Mouse (Mus musculus) regulatory T cell (primary cell): Measurements from ENCODE around the gene A4galt.
"Not testable (repeated sequence)": the region's sequence is repeated elsewhere in the genome, so short reads cannot be mapped to it uniquely, and the experiment has no call there.

Experiments
- in situ Hi-C: fragments of 300-600 bp; cut with MboI, MseI; formaldehyde crosslinking; loops from one replicate; pipeline ENCODE4 v1.15.1; 2025; ENCODE audit warnings: high pct_unique_total_duplicates

Gene A4galt

DNA sequence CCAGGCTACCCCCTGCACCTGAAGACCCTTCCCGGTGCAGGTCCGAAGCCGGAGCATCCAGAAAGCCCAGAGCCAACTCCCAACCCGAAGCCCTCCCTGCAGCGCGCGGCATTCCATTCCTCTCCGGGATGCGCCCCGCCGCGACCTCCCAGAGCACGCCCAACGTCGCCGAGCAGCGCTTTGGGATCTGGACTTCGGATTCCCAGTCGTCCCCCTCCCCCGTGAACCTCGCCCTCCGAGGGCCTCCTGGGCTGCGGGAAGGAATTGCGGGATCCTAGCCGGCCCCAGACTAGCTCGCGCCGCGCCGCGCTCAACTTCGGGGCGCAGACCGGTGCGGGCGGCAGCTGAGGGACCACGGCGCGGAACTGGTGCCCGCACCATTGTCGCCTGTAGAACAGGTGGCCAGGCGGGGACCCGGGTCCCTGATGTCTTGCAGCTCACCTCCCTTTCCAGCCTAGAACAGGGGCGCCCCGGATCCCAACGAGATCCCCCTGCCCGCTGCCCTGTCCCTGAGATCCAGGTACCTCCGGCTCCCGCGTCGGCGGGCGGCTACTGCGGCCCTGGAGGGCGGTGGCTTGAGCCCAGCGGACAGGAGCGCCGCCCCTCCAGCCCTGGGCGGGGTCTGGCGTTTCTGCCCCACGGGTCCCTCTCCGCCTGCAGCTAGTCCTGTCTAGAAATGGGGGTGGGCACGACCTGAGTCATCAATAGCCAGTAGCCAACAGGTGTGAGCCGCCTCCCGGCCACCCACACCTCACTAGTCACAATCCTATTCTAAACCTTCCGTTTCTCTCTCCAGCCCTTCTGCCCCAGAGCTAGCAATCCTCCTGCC is at the start of gene A4galt:
Gene A4galt (minus strand): TSS at position 599 of the 829 bp plus-strand sequence.
- in situ Hi-C loops, result no loop called here

DNA sequence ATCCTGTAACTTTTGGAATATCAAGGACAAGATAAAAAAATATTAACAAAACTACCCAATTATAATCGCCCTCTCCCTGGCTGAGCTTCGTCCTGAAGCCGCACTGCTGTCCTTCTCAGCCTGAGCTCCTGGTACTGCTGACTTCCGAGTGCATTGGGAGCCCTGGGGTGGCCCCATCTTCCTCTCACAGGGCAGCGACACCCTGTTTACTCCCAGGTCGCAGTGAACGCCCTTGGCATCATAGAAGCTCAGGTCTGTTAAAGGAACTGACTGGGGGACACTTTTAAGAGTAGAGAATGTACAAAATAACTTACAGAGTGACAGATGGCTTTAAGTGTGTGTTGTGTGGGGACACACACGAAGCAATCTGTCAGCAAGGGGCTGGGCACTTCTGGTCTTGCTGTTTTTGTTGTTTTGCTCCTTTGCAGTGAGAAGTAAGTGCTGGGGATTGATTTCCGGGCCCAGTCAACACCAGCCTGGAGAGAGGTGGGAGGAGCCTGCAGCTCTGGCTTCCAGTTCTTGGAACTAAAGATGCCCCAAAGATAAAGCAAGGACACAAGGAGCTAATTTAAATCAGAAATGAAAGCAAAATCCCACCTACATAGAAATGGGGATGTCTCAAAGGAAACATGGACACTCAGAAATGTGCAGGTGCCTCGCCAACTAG is 48.5 kb upstream of the A4galt start:
- in situ Hi-C loops, result loop anchor here (25.0 kb wide), 1 partner anchor 1287 kb away; no protein-coding TSS in a partner anchor

DNA sequence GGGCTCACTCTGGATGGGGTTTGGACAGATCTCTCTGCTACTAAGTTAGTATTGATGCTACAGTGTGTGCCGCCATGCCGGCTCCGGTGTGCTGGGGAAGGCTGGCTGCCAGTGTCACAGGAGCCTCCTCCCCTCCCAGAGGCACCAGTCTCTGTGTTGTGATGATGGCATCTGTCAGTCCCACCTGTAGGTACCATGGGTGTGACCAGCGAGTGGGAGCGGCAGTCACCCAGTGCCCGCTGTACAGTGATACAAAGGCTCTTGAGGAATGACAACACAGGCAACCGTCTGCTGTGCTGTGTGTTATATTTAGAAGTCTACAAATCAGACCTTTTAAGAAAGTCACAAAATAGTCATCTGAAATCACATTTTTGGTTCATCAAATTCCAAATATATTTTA is 47.9 kb upstream of the A4galt start:
- in situ Hi-C loops, result no loop called here

DNA sequence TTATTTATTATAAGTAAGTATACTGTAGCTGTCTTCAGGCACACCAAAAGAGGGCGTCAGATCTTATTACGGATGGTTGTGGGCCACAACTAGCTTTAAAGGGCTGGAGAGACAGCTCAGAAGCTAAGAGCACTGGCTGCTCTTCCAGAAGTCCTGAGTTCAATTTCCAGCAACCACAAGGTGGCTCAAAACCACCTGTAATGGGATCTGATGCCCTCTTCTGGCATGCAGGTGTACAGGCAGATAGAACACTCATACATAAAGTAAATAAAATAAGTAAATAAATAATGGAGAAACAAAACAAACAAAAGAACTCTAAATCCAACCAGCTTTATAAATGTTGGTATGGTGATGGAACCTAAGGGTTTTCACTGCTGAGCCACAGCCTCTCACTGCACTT is 47.2 kb upstream of the A4galt start:
- in situ Hi-C loops, result no loop called here

DNA sequence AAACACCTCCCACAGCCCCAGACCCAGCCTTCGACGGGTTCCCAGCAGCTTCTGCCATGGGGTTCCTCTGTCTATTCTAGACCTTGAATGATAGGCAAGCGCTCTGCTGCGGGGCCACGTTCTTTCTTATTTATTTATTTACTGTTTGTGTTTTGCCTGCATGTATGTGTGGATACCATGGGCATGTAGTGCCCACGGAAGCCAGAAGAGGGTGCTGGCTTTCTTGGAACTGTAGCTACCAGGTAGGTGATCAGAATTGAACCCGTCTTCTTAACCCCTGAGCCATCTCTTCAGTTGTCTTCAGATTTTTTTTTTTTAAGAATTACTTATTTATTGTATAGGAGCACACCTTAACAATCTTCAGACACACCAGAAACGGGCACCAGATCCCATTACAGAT is 46.7 kb upstream of the A4galt start:
- in situ Hi-C loops, result no loop called here

DNA sequence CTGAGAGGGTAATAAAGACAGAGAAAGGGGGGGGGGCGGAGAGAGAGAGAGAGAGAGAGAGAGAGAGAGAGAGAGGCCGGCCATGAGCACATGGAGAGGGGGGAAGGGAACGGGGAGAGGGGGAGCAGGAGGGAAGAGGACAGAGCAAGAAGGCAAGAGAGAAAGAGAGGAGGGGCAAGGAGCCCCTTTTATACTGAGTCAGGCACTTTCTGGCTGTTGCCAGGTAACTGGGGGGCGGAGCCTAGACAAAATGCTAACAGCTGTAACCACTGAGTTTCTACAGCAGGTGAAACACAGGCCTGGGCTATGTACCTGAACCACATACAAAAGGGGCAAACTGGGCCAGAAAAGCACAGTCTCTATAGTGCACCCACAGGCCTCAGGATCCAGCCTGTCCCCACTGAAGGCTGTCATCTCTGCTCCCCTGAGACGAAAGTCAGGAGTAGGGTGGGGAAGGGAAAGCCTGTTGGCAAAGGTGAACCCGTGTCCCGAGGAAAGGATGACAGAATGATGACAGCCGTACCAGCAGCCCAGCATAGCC is 45.3 kb upstream of the A4galt start:
- in situ Hi-C loops, result no loop called here

DNA sequence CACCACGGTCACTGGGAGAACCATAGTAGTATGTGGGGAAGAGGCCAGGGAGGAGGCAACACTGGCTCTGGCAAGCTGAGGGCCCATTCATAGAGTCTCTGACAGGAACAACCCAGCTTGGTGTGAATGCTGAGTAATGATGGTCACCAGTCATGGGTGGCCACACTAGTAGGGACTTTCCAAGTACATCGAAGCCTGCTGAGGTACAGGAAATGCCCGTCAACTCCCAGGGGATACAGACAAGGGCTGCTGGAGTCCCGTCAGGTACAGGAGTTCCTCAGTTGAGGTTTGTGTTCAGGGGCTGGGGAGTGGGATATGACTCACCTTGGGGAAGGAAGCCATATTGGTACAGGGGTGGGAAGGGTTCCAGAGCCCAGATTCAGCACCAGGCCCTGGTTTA is 44.5 kb upstream of the A4galt start:
- in situ Hi-C loops, result no loop called here

DNA sequence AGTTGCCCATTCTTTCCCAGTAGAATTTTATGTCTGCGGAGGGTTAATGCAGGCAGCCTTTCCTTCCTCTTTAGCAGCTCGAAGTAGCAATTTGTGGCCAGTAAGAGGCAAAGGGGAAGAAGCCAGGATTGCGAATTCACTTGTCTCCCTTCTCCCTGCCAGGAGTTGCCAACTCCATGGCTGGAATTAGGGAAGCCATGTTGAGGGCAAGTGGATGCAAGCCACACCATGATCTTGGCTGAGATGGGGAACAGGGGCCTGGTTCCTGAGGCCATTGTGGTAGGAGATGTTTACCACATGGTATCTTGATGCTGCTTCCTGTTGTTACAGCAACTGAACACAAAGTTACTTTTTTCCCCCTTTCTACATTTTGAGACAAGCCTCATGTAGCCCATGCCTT is 43.4 kb upstream of the A4galt start:
- in situ Hi-C loops, result no loop called here

DNA sequence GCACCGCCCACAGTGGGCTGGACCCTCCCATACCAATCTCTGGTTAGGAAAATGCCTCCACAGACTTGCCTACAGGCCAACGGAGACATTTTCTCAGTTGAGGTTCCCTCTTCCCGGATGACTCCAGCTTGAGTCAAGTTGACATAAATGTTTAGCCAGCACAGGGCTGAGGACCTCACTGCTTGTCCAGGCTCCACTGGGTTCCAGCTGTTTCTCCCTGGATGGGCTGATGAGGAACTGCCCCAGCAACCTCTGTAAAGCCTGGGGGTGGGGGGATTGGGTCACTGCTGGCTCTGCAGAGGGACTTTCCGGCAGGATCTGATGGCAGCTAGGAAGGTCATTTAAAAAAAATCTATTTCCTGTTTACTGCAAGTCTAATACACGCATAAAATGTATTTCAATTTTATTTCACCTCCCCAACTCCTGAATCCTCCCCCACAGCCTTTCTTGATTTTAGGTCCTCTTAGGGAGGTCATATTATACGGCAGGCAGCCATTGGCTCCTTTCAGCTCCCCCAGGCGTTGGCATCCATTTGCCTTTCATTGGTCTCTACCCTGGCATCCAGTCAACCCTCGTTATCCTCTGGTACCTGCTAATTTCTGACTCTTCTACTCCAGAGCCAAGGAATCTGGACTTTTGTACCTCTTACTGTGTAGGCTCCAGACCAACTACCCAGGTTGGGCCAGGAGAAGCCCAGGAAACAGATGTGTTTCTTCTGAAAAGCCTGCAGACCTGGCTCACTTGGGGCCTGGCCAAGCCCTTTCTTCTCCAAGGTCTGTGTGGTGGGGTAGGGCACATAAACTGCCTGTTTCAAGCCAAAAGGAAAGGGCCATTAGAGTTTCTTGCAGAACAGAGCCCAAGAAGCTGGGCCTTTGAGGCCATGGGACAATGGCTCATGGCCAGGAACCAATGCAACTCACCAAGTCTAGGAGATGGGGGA is 42.4 kb upstream of the A4galt start:
- in situ Hi-C loops, result no loop called here

DNA sequence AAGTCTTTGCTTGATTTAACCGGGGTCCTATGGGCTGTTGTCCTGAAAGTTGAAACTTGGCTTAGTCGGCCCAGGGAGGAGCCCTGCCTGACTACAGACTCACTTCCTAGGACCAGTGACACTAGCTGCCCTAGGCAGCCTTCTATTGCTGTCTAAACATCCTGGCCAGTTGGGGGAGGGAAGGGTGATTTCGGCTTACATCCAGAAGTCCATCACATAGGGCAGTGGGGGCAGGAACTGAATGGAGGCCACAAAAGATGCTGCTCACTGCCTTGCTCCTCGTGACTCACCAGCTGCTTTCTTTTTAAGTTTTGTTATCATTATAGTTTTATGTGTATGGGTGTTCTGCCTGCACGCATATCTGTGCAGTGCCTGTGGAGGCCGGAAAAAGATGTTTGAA is 41.6 kb upstream of the A4galt start:
- in situ Hi-C loops, result no loop called here

DNA sequence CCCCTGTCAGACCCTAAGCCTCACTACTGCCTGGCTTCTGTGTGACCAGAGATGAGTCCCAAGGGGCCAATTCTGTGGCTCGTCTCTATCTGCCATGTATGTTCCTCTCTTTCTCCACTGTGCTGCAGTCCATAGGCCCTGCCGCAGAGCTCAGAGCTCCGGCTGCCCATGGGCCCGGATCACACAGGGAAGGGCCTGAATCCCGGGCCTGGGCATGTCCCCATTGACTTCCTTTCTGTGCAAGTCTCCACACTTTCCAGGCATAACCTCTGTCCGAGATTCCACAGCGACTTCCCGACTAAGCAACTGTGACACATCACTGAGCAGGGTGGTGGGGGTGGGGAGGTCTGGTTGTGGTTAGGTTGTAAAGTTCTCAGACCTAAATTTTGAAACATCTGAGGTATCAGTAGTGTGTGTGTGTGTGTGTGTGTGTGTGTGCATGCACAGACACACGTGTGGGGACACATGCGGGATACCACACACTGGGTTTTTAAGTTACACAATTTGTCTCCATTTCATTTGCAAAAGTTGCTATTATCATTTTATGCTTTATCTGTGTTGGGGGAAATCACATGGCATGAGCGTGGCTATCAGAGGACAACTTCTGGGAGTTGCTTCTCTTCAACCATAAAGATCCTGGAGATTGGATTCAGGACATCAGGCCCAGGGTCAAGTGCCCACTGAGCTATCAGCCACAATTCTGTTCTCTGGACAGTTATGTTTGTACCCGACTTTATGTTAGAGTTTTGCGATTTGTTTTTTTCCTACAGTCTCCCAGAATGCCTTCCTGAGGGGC is 40.9 kb upstream of the A4galt start:
- in situ Hi-C loops, result no loop called here

DNA sequence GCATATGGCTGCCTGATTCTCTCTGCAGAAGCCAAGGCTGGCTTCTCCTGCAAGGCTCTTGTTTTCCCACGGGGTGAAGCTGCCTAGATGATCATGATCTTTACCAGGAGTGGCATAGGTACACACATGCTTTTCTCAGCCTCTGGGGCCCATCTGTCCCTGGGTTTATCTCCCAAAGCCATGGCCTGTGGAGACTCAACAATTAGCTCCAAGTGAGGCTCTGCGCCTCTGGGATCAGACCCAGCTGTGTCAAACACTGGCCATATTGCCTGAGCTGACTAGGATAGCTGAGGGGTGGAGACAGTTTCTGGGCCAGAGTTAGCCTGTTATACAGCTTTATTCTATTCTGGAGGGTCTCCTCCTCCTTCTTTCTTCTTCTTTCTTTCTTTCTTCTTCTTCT is 39.3 kb upstream of the A4galt start:
- in situ Hi-C loops, result no loop called here

DNA sequence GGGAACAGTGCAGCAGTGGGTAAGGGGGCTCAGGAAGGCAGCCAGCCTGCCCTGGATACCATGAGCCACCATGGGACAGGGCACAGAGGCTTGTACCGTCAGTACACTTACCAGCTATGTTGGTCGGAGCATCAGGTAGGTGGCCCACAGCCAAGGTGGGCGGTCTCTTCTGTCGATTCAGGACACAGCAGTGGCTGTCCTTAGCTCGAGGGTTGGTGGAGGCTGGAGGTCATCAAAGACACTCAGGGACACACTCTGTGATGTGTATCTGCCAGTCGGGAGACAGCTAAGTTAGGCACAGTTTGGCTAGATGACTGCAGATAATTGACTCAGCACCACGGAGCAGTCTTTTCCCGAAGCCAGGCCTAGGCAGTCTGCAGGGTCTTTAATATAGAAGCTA is 33.3 kb upstream of the A4galt start:
- in situ Hi-C loops, result no loop called here

DNA sequence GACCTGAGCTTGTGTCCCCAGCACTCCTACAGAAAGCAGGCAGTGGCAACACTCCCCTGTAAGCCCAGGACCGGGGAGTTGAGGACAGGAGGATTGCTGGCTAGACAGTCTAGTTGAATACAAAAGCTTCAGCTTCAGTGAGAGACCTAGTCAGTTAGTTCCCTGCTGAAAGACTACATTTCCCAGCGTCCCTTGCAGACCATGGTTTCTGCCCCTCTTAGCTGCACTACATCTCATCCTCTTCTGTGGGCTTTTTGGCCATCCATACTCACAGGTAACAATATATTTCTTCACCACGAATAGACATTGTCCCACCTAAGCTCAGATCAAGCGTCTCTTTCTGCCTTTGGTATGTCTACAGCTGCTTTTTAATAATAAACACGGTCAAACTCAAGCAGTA is 30.8 kb upstream of the A4galt start:
- in situ Hi-C loops, result no loop called here

DNA sequence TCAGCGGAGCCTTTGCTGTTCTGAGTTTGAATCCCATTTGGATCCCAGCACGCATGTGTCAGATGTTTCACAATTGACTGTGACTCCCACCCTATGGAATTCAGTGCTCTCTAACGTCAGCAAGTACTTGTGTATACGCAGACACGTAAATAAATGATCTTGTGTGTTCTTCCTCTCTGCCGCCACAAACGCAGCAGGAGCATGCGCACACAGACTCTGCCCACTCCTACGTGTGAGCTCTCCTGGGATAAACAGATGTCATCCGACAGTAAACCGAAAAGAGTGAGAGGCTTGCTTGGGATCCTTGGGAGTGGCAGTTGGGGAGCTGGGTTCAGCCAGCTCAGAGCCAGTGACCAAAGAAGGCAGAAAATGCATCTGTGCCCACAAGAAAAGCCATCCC is 29.7 kb upstream of the A4galt start:
- in situ Hi-C loops, result no loop called here

DNA sequence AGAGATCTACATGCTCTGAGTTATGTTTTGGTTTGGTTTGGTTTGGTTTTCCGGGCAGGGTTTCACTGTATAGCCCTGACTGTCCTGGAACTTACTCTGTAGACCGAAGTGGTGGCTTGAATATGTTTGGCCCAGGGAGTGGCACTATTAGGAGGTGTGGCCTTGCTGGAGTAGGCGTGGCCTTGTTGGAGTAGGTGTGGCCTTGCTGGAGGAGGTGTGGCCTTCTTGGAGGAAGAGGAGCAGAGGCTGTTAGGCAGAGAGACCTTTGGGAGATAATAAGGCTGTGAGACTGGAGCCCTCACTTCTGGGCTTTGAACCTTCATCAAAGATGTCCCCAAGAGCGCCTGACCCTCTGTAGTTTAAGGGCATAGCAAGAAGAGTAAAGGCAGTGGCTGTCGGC is 27.0 kb upstream of the A4galt start:
- in situ Hi-C loops, result no loop called here

DNA sequence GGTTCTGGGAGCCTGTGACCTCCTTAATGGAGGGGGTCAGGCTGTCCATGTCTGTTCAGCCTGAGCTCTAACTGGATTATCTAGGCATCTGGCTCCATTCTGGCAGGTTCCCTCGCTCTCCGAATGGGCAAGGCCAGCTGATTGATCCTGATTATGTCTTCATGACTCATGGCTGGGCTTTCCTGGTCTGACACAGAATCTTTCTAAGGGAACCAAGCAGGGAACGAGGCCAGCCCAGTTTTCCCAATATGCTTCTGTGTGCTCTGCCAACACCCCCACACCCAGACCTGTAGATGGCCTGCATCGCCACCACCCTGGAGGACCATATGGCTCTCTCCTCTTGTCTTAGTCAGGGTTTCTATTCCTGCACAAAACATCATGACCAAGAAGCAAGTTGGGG is 25.9 kb upstream of the A4galt start:
- in situ Hi-C loops, result no loop called here

DNA sequence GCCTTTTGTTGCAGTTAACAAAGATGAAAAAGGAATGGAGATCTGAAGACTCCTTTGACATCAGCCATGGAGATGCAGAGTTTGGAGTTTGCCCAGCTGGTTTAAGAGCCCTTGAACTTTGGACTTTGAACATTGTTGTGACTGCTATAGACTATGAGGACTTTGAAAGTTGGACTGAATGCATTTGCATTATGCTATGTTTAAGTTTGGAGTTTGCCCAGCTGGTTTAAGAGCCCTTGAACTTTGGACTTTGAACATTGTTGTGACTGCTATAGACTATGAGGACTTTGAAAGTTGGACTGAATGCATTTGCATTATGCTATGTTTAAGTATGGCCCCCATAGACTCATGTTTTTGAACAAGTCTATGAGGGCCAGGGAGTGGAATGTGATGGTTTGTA is 22.7 kb upstream of the A4galt start:
- in situ Hi-C loops, result not testable (repeated sequence)

DNA sequence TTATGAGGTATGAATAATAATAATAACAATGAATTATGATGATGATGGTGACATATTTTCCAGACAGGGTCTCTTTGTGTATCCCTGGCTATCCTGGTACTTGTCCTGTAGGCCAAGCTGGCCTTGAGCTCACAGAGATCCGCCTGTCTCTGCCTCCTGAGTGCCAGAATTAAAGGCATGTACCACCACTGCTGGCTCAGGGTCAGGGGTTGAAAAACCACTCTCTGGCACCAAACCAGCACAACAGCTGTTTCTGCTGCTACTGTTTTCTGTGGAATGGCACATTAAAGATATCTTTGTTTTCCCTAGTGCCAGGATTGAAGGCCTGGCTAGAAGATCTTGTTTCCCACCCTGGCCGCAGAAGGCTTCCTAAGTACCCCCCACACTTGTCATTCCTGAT is 21.4 kb upstream of the A4galt start:
- in situ Hi-C loops, result no loop called here

DNA sequence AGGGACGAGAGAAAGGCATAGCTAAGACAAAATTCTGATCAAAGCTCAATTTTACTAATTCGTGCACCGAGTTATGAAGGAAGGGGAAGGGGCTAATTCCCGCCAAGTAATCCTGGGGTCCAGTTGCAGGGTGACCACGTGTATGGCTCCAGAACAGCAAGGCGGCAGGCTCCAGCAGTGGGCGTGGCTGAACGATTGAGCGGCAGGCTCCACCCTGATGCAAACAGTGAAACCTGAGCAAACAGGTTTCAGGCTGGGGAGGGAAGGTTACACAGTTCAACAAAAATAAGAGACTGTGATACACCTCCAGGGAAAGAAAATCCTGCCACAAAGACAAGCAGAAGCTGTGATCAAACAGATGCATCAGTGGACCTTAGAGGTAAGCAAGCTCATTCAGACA is 19.6 kb upstream of the A4galt start:
- in situ Hi-C loops, result not testable (repeated sequence)

DNA sequence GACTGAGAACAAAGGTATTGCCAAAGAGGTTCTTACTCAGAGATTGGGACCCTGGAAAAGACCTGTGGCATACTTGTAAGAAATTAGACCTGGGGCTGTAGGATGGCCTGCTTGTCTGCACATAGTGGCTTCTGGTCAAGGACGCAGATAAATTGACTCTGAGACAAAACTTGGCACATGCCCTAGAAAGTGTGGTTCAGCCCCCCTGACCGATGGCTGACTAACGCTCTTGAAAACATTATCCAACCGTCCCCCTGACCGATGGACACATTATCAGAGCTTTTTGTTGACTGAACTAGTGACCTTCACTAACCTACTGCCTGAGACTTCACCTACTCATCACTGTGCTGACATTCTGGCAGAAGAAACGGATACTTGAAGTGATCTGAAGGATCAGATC is 18.4 kb upstream of the A4galt start:
- in situ Hi-C loops, result loop anchor here (10.0 kb wide), 1 partner anchor 975 kb away; no protein-coding TSS in a partner anchor
